Mouse (Mus musculus): ENCODE results near the gene Pds5b.

GRCm38 (mm10) chr5:150800056-150800455, 126.5 kb downstream of the Pds5b start:
- TF ChIP-seq CTCF (IDR thresholded peaks at IDR 0.05; ENCODE audit: low read depth, low read length) = no peak
- no peak for TF ChIP-seq POLR2A (IDR thresholded peaks at IDR 0.05; ENCODE audit: extremely low read depth, insufficient read depth, low read length)
